Mouse (Mus musculus) kidney, postnatal 0 days (tissue): Measurements from ENCODE around the gene Shmt1. TPM values are rescaled to one million over a fixed set of nuclear protein-coding genes. Genes with fewer than 3 reads are reported as not detected.
A peak's percentile ranks its signal among the peaks of the same experiment; 100 is the strongest.

Experiments
- ATAC-seq: fragments of 200-750 bp; cut with Nextera tagmentation; replicated peaks from 2 replicates; pipeline ENCODE4 v1.8.0; 2017; ENCODE audit warnings: low read depth, moderate number of reproducible peaks, moderate TSS enrichment, moderate library complexity; ENCODE audit not compliant: low FRiP score
- DNase-seq: peaks from one replicate; pipeline ENCODE4 v3.0.0-alpha.2; 2016; ENCODE audit warnings: low spot score
- H3K27ac ChIP-seq: fragments of 300-500 bp; sonication (generic); 2 replicates; pipeline ENCODE4 v1.5.1; 2014; ENCODE audit warnings: mild to moderate bottlenecking
- H3K27me3 ChIP-seq: fragments of 300-500 bp; sonication (generic); 2 replicates; pipeline ENCODE4 v1.6.1; 2014; ENCODE audit warnings: low read length, mixed read lengths; ENCODE audit not compliant: insufficient read depth
- H3K36me3 ChIP-seq: fragments of 300-500 bp; sonication (generic); 2 replicates; pipeline ENCODE4 v1.6.1; 2014; ENCODE audit warnings: low read length, mixed read lengths; ENCODE audit not compliant: insufficient read depth
- H3K4me1 ChIP-seq: fragments of 300-500 bp; sonication (generic); replicated peaks from 2 replicates; pipeline ENCODE4 v1.6.1; 2014; ENCODE audit warnings: antibody characterized with exemption, low read length, mixed read lengths; ENCODE audit not compliant: insufficient read depth
- H3K4me2 ChIP-seq: fragments of 300-500 bp; sonication (generic); 2 replicates; pipeline ENCODE4 v1.6.1; 2014; ENCODE audit warnings: mild to moderate bottlenecking, low read length, moderate library complexity, mixed read lengths
- H3K4me3 ChIP-seq: fragments of 300-500 bp; sonication (generic); replicated peaks from 2 replicates; pipeline ENCODE4 v1.5.1; 2014; ENCODE audit warnings: low read depth, low read length
- H3K9ac ChIP-seq: fragments of 300-500 bp; sonication (generic); 2 replicates; pipeline ENCODE4 v1.6.1; 2014; ENCODE audit warnings: low read depth, low read length
- H3K9me3 ChIP-seq: fragments of 300-500 bp; sonication (generic); replicated peaks from 2 replicates; pipeline ENCODE4 v1.6.1; 2016; ENCODE audit warnings: low read length, inconsistent platforms, mixed read lengths
- CTCF ChIP-seq: IDR thresholded peaks from 2 replicates; pipeline ENCODE4 v1.5.1; 2016; ENCODE audit warnings: antibody characterized with exemption, low read depth, mild to moderate bottlenecking, moderate library complexity
- WGBS: fragments of 180-500 bp; shearing (Covaris S2); extraction: QIAGEN DNeasy Blood & Tissue Kit; methylation state at CpG from one replicate; pipeline ENCODE4 v1.1.7; 2014; 5-methylcytosine and 5-hydroxymethylcytosine counted together
- polyA plus RNA-seq: library from polyadenylated mRNA; unstranded; fragments of >200 nt; fragmentation: Nextera tagmentation; extraction: Ambion mirVana; gene quantifications from 2 replicates; pipeline ENCODE4 v1.2.1, GENCODE M21; 2015

The Shmt1 gene
- polyA plus RNA-seq, 1 experiment from 2014 or later = 53.5 TPM

DNA sequence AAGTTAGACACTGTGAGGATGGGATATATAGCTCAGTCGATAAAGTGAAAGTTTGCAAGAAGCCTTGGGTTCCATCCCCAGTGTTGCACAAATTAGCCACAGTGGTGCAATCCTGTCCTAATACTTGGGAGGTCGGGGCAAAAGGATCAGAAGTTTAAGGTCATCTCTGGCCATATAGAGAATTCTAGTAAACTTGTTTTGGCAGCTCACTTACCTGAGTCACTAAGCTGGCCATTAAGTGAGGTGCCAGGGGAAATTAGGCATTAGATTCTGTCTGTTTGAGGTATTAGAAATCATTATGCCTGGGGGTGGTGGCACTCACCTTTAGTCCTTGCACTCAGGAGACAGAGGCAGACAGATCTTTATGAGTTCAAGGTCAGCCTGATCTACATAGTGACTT is 12.3 kb upstream of the Shmt1 start:
- no peak overlapping the region for H3K9ac ChIP-seq
- H3K36me3 ChIP-seq = no peaks in the 10 kb centered on the region
- no peak overlapping the region for H3K4me3 ChIP-seq
- H3K4me2 ChIP-seq = no peak overlapping the region
- ATAC-seq (no peak), DNase-seq (no peak)
- no peaks in the 10 kb centered on the region for H3K27me3 ChIP-seq
- H3K4me1 ChIP-seq = no peaks in the 10 kb centered on the region
- no peaks in the 10 kb centered on the region for H3K9me3 ChIP-seq
- WGBS = 67% methylated on average over 2 of the region's 2 CpGs
- TF ChIP-seq CTCF = no peak
- H3K27ac ChIP-seq = no peak overlapping the region

DNA sequence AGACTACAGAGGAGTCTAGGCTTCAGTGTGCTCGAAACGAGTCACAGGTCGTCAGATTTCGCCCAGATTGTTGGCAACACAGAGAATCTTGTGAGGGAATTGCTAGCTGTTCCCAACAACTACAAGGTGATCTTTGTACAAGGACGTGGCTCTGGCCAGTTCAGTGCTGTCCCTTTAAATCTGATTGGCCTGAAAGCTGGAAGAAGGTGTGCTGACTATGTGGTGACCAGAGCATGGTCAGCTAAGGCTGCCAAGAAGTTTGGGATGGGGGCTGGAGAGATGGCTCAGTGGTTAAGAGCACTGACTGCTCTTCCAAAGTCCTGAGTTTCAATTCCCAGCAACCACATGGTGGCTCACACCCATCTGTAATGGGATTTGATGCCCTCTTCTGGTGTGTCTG is 4.9 kb upstream of the Shmt1 start:
- WGBS = 65% methylated on average over 5 of the region's 5 CpGs
- ATAC-seq (no peak), DNase-seq (no peak)
- Histone ChIP-seq H3K4me2 (no peak overlapping the region), H3K27me3 (no peaks in the 10 kb centered on the region), H3K4me1 (no peaks in the 10 kb centered on the region), H3K4me3 (no peak overlapping the region), H3K9me3 (no peaks in the 10 kb centered on the region), H3K9ac (no peak overlapping the region), H3K27ac (no peak overlapping the region), H3K36me3 (no peaks in the 10 kb centered on the region)
- no peak for TF ChIP-seq CTCF

DNA sequence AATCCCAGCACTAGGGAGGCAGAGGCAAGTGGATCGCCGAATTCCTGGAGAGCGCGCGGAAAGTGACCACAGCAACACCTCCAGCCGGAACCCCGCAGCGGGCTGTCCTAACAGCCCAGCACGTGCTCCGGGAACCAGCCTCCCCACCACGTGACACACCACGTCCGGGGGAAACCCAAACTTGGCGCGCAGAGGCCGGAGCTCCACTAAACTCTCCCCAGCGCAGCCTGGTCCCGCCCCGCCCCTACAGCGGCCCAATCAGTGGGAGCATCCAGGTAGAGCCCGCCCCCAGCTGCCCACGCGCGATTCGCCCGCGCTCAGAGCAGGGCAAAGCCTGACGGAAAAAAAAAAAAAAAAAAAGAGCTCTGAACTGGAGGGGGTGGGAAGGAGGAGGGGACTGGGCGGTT is 461 bp downstream of the Shmt1 start:
- H3K9me3 ChIP-seq = no peaks in the 10 kb centered on the region
- H3K9ac ChIP-seq = peak overlapping the region; percentile 46; the same call in 1 of the 2 replicates
- no peak for TF ChIP-seq CTCF
- peak overlapping the region; percentile 36 for H3K4me3 ChIP-seq
- no peaks in the 10 kb centered on the region for H3K27me3 ChIP-seq
- H3K4me1 ChIP-seq = peaks cover 12% of the 10 kb centered on the region; the same call in 1 of the 2 replicates
- H3K4me2 ChIP-seq = peak overlapping the region; percentile 77
- under 1% methylated on average over 29 of the region's 29 CpGs for WGBS
- H3K27ac ChIP-seq = peak overlapping the region; percentile 73
- DNase-seq = peak; percentile 96
- peak; percentile 97 for ATAC-seq
- no peaks in the 10 kb centered on the region for H3K36me3 ChIP-seq

DNA sequence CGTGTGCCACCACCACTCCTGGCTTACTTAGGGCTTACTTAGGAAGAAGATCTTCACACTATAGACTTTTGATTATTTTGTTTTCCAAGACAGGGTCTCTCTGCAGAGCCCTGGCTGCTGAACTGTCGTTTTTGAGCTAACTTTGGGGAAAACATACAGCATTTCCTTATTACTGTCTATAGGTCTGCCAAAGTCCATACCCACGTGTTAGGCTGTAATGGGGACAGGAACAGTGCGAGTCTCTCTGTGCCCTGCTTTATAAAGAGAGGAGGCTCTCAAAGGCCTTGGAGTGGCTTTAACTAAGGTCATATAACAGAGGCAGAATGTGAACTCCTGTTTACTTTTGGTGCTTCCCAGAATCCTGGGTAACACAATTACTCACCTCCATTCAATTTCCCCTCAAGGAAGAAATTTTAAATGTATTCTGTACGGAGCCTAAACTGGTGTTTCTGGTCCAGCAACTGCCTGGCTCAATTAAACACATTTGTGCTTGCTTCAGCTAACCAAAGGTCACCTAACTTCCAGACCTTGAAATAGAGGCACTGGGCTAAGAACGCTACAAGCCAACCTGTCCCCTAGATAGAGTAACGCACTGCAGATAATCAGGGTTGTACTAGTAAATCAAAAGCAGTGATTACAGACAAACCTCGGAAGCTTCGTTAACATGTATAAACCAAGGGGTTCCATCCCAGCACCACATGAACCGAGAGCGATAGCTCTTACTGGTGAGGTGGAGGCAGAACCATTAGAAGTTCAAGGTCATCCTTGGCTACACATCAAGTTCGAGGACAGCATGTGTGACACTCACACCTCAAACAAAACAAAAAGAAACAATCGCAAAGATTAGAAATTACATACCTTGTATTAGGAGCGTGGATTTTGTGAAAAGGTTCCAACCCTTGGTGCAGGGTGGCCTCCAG is 1.2 kb downstream of the Shmt1 start:
- peak; percentile 31 for DNase-seq
- H3K4me3 ChIP-seq = peak overlapping the region; percentile 36
- H3K4me2 ChIP-seq = peak overlapping the region; percentile 77
- 13% methylated on average over 14 of the region's 14 CpGs for WGBS
- H3K36me3 ChIP-seq = no peaks in the 10 kb centered on the region
- H3K4me1 ChIP-seq = peaks cover 12% of the 10 kb centered on the region; the same call in 1 of the 2 replicates
- TF ChIP-seq CTCF = no peak
- H3K9me3 ChIP-seq = no peaks in the 10 kb centered on the region
- ATAC-seq = peak; percentile 2; the same call in 1 of the 2 replicates
- peak overlapping the region; percentile 46; the same call in 1 of the 2 replicates for H3K9ac ChIP-seq
- no peaks in the 10 kb centered on the region for H3K27me3 ChIP-seq
- H3K27ac ChIP-seq = peak overlapping the region; percentile 73

DNA sequence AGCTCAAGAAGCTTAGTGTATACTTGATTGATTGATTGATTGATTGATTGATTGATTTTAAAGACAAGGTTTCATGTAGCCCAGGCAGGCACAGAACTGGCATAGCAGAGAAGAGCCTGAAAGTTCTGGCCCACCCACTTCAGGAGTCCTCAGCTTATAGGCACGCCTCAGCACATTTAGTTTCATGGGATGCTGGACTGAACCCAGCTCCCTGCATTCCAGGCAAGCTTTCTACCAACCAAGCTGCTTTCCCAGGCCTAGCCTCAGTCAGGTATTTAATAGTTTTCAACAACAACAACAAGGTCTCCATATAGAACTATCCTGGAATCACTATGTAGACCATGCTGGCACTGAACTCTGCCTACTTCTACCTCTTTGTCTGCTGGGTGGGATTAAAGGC is 2.0 kb downstream of the Shmt1 start:
- DNase-seq (peak; percentile 20), ATAC-seq (no peak)
- peak overlapping the region; percentile 62; the same call in 1 of the 2 replicates for H3K27ac ChIP-seq
- WGBS = 39% methylated on average over 1 of the region's 1 CpGs
- peaks cover 12% of the 10 kb centered on the region; the same call in 1 of the 2 replicates for H3K4me1 ChIP-seq
- no peaks in the 10 kb centered on the region for H3K27me3 ChIP-seq
- no peak overlapping the region for H3K9ac ChIP-seq
- peak overlapping the region; percentile 77; the same call in 1 of the 2 replicates for H3K4me2 ChIP-seq
- no peak for TF ChIP-seq CTCF
- no peaks in the 10 kb centered on the region for H3K36me3 ChIP-seq
- peak overlapping the region; percentile 36; the same call in 1 of the 2 replicates for H3K4me3 ChIP-seq
- H3K9me3 ChIP-seq = no peaks in the 10 kb centered on the region

DNA sequence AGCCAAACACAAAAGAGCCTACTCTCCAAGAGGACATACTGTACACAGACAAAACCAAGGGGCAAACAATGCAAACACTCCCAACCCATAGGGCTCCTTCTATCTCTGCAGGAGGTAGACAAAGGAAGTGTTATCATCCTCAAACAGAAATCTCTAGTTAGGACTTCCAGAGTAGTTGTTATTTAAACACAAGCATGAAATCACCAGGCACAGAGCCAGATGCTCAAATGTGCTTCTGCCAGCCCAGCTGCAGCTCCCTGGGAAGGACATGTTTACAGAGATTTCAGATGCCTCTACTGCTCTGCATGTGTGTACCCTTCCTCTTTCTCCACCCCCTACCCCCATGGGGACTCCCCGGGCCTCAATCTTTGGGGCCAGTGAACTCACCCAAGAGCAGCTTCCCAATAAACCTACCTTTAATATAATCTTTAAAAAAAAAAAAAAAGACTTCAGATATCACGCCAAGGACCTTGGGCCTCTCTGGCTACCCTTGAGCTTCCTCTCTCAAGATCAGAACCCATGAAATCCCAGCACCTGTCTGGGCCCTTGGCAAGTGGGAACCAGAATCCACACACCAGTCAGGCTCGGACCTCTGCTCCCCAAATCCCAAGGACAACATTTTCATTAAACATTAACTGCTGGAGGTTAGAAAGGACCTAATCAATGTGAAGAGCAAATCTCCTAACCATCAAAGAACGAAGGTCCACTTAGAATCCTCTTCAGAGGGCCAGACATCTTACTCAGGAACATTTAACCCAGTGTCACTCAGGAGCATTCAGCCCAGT is 3.0 kb downstream of the Shmt1 start:
- no peak for TF ChIP-seq CTCF

More for the DNA sequence above, 3.0 kb downstream of the Shmt1 start:
- Histone ChIP-seq H3K27ac (no peak overlapping the region), H3K9me3 (no peaks in the 10 kb centered on the region), H3K27me3 (no peaks in the 10 kb centered on the region), H3K9ac (no peak overlapping the region), H3K4me2 (peak overlapping the region; percentile 77; the same call in 1 of the 2 replicates), H3K4me1 (peaks cover 12% of the 10 kb centered on the region; the same call in 1 of the 2 replicates), H3K4me3 (no peak overlapping the region), H3K36me3 (no peaks in the 10 kb centered on the region; the same call in 1 of the 2 replicates)
- DNase-seq (no peak), ATAC-seq (no peak)
- WGBS = 69% methylated on average over 4 of the region's 4 CpGs
